Mouse (Mus musculus) liver, adult (tissue): ENCODE data around the gene Gm1673.

ENCODE experiments used
- GATA4 ChIP-seq: IDR thresholded peaks from 2 replicates; pipeline ENCODE4 v1.6.1; 2014; ENCODE audit warnings: mild to moderate bottlenecking, low read length; ENCODE audit not compliant: insufficient replicate concordance

Gm1673 gene

GRCm38 (mm10) chr5:33983309-33984121 is at the start of gene Gm1673:
Gm1673 (plus strand) TSS chr5:33983433.
- TF ChIP-seq GATA4 = no peak

GRCm38 (mm10) chr5:33934081-33934480 is 49.2 kb upstream of the Gm1673 start:
- TF ChIP-seq GATA4 = no peak

GRCm38 (mm10) chr5:33934877-33935276 is 48.4 kb upstream of the Gm1673 start:
- no peak for TF ChIP-seq GATA4

GRCm38 (mm10) chr5:33935700-33936111 is 47.5 kb upstream of the Gm1673 start:
- no peak for TF ChIP-seq GATA4

- TF ChIP-seq GATA4 = no peak; the same call in 1 of the 2 replicates
Measured at GRCm38 (mm10) chr5:33936120-33936707, 47.0 kb upstream of the Gm1673 start, which contains the start of gene Nelfa. Nelfa (minus strand) TSS chr5:33936413.

GRCm38 (mm10) chr5:33937230-33937629 is 46.0 kb upstream of the Gm1673 start:
- TF ChIP-seq GATA4 = no peak

GRCm38 (mm10) chr5:33938448-33938847 is 44.8 kb upstream of the Gm1673 start:
- no peak for TF ChIP-seq GATA4

- TF ChIP-seq GATA4 = no peak
Measured at GRCm38 (mm10) chr5:33948314-33948713, 34.9 kb upstream of the Gm1673 start.

GRCm38 (mm10) chr5:33953471-33954185 is 29.6 kb upstream of the Gm1673 start:
- no peak for TF ChIP-seq GATA4

GRCm38 (mm10) chr5:33954354-33954753 is 28.9 kb upstream of the Gm1673 start:
- TF ChIP-seq GATA4 = no peak

- TF ChIP-seq GATA4 = no peak
Measured at GRCm38 (mm10) chr5:33955868-33956267, 27.4 kb upstream of the Gm1673 start.

- TF ChIP-seq GATA4 = peak; percentile 73; the same call in 1 of the 2 replicates
Measured at GRCm38 (mm10) chr5:33959382-33959781, 23.9 kb upstream of the Gm1673 start.

GRCm38 (mm10) chr5:33974736-33975135 is 8.5 kb upstream of the Gm1673 start:
- TF ChIP-seq GATA4 = no peak

GRCm38 (mm10) chr5:33976267-33976666 is 7.0 kb upstream of the Gm1673 start:
- no peak for TF ChIP-seq GATA4

GRCm38 (mm10) chr5:33982731-33983259 is 438 bp upstream of the Gm1673 start:
- TF ChIP-seq GATA4 = no peak
